In the genomic region with DNA sequence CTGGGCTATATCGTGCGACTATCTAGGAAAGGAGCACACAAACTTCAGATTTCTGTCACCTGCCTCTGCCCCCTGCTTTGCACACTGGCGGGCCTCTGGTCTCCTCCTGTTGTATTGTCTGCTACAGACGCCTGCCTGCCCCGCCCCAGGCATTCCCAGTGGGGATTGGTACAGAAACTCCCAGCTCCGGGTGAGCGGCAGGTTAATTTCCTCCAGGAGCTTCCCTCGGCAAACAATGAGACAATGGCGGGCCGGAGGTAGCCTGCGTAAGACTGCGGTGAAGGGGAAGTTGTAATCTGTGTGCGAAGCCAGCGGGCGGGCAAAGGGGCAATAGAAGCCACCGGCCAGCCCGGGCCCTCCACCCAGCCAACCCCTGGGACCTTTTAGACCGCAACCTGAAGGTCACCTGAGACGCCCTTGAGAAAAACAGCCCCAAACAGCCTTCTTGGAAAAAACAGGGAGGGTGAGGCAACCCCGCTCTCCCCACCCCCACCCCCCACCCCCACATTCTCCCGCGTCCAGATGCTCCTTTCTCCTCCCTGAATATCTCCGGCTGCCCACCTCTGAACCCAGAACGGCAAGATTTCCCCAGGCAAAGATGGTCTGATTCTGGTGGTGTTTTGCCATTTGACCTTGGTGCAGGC, we compare ENCODE assay signal across 7 mouse cellular contexts. TPM values are rescaled to one million over a fixed set of nuclear protein-coding genes. Genes with fewer than 3 reads are reported as not detected.
DNase-seq lines count a peak whose midpoint lies in the region; ATAC-seq and TF ChIP-seq lines count a peak whose summit lies in the region.

No protein-coding gene starts in this region.

- H3K4me3 ChIP-seq in intestine, postnatal 0 days (ENCODE audit: low read depth, low read length): no peak overlapping the region

- H3K27me3 ChIP-seq in intestine, postnatal 0 days (replicated peaks; ENCODE audit: control insufficient read depth, insufficient read depth, low read length): no peaks in the 10 kb centered on the region

- no peak overlapping the region; the same call in 1 of the 2 replicates for H3K27ac ChIP-seq in intestine, postnatal 0 days (ENCODE audit: low read depth, low read length)

- H3K36me3 ChIP-seq in intestine, postnatal 0 days (ENCODE audit: control insufficient read depth, insufficient read depth): no peaks in the 10 kb centered on the region

- TF ChIP-seq CTCF in intestine, postnatal 0 days (IDR thresholded peaks at IDR 0.05; ENCODE audit: low read depth): no peak

- 15% methylated on average over 24 of the region's 24 CpGs for WGBS in intestine, postnatal 0 days

- intact Hi-C loops in left cerebral cortex, postnatal 36 days (cut with DNase I): no loop called here
- intact Hi-C loops in left cerebral cortex, postnatal 4 days (cut with DNase I): no loop called here

- peak overlapping the region; percentile 52 for H3K4me2 ChIP-seq in intestine, postnatal 0 days (replicated peaks; ENCODE audit: low read depth)

- H3K9ac ChIP-seq in intestine, postnatal 0 days (ENCODE audit: low read depth, low read length): no peak overlapping the region

- no peaks in the 10 kb centered on the region for H3K9me3 ChIP-seq in intestine, postnatal 0 days (ENCODE audit: control insufficient read depth)

- peak; percentile 53; the same call in 1 of the 2 replicates for ATAC-seq in intestine, postnatal 0 days

- H3K4me1 ChIP-seq in intestine, postnatal 0 days (replicated peaks; ENCODE audit: control insufficient read depth, insufficient read depth, low read length): no peaks in the 10 kb centered on the region

- peak; percentile 55 for DNase-seq in embryo, embryonic 11 days
- DNase-seq in heart, adult 18-20 months: peak; percentile 71 to 92
- peak; percentile 68 for DNase-seq in lung, postnatal 10 days
- DNase-seq in left cerebral cortex, postnatal 36 days (ENCODE audit: low spot score in 2 of 2): no peak
- DNase-seq in layer of hippocampus, postnatal 25 days (ENCODE audit: extremely low spot score in 1 of 2, low spot score in 1 of 2): no peak
- no peak for DNase-seq in left cerebral cortex, postnatal 4 days

RNA-seq across cellular contexts. Expression of a gene that starts 33.9 kb away (rescaled TPM):
- 10 to 100 TPM; 16.4 to 18.9 TPM for total RNA-seq in heart, adult 18-20 months (2021)
- polyA plus RNA-seq in intestine, postnatal 0 days (2015; fragmentation: Nextera tagmentation; extraction: Ambion mirVana): 3.2 and 4.5 TPM in 2 replicates
- total RNA-seq in left cerebral cortex, postnatal 36 days (2021): 1 to 10 TPM in 1 of 2 experiments, under 1 TPM in 1; 0.89 to 1.4 TPM
- 1 to 10 TPM; 4.3 to 4.7 TPM for total RNA-seq in layer of hippocampus, postnatal 25 days (2021)
- 1 to 10 TPM in 1 of 2 experiments, under 1 TPM in 1; 0.54 to 1.1 TPM for total RNA-seq in left cerebral cortex, postnatal 4 days (2021)

RNA-seq across cellular contexts. Expression of a gene that starts 49.4 kb away (rescaled TPM):
- 10 to 100 TPM; 96.8 to 97.5 TPM for total RNA-seq in heart, adult 18-20 months (2021)
- 74.7 and 83.2 TPM in 2 replicates for polyA plus RNA-seq in intestine, postnatal 0 days (2015; fragmentation: Nextera tagmentation; extraction: Ambion mirVana)
- 100 to 1,000 TPM in 1 of 2 experiments, 10 to 100 TPM in 1; 96.2 to 111 TPM for total RNA-seq in left cerebral cortex, postnatal 36 days (2021)
- 10 to 100 TPM; 93.6 to 98.6 TPM for total RNA-seq in layer of hippocampus, postnatal 25 days (2021)
- 100 to 1,000 TPM; 142 to 148 TPM for total RNA-seq in left cerebral cortex, postnatal 4 days (2021)

Comparison
In these comparisons a context has a peak if more than half of its experiments do, and no peak if none do; other contexts are left out.
1. DNase-seq: peak in embryo, embryonic 11 days (single experiment), heart, adult 18-20 months (2 of 2) and lung, postnatal 10 days (single experiment); none in left cerebral cortex, postnatal 36 days (0 of 2), layer of hippocampus, postnatal 25 days (0 of 2) and left cerebral cortex, postnatal 4 days (single experiment).